Mouse (Mus musculus) right cerebral cortex, postnatal 4 days (tissue): Measurements from ENCODE around the gene Exosc2.

Experiments used
- DNase-seq: peaks from one replicate; pipeline ENCODE4 v3.0.0-alpha.2; 2022

Exosc2 gene

DNA sequence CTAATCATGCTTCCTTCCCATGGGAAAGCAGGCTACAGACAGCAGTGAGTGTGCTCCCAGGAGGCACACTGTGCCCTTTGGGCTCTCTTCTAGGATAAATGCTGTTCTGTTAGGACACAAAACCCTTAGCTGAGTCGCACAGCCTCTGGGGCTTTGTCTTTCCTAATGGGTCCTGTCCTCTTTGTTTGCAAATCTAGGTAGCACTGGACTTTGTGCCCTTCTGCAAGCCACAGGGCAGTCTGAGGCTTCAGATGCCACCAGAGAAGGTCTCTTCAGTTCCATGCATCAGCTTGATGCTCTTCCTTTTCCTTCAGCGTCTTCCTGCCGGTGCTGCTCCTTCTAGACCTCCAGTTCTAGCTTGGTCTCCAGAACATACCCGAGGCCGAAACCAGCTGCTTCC lies 60.1 kb downstream of the Exosc2 start:
- no peak for DNase-seq
